Mouse (Mus musculus) limb, embryonic 11.5 days (tissue): ENCODE measurements at regions not wholly inside any gene's neighbourhood (a gene's known extent, or its start where the extent isn't known, plus 50 kb on each side); places are given as distances from the start of the nearest gene placed in this dataset.
A peak's percentile ranks its signal among the peaks of the same experiment; 100 is the strongest.

Experiments used
- ATAC-seq: fragments of 200-750 bp; cut with Nextera tagmentation; 2 replicates; pipeline ENCODE4 v1.8.0; 2017; ENCODE audit warnings: low read depth; ENCODE audit not compliant: insufficient number of reproducible peaks, low FRiP score, low TSS enrichment
- DNase-seq: peaks from one replicate; pipeline ENCODE4 v3.0.0-alpha.2; 2015; ENCODE audit warnings: low spot score
- H3K27ac ChIP-seq: fragments of 300-500 bp; sonication (generic); replicated peaks from 2 replicates; pipeline ENCODE4 v1.5.1; 2014; ENCODE audit warnings: low read depth, mild to moderate bottlenecking, low read length
- H3K27me3 ChIP-seq: fragments of 300-500 bp; sonication (generic); 2 replicates; pipeline ENCODE4 v1.6.1; 2014; ENCODE audit warnings: mild to moderate bottlenecking, low read length, mixed read lengths; ENCODE audit not compliant: control insufficient read depth, insufficient read depth
- H3K36me3 ChIP-seq: fragments of 300-500 bp; sonication (generic); 2 replicates; pipeline ENCODE4 v1.6.1; 2014; ENCODE audit warnings: mild to moderate bottlenecking, low read length, moderate library complexity, mixed read lengths; ENCODE audit not compliant: control insufficient read depth, insufficient read depth
- H3K4me1 ChIP-seq: fragments of 300-500 bp; sonication (generic); 2 replicates; pipeline ENCODE4 v1.6.1; 2014; ENCODE audit warnings: low read length, mixed read lengths; ENCODE audit not compliant: control insufficient read depth, insufficient read depth
- H3K4me2 ChIP-seq: fragments of 300-500 bp; sonication (generic); 2 replicates; pipeline ENCODE4 v1.6.1; 2014; ENCODE audit warnings: low read depth, mild to moderate bottlenecking, moderate library complexity; ENCODE audit not compliant: severe bottlenecking
- H3K4me3 ChIP-seq: fragments of 300-500 bp; sonication (generic); 2 replicates; pipeline ENCODE4 v1.5.1; 2014; ENCODE audit warnings: low read depth, low read length
- H3K9ac ChIP-seq: fragments of 300-500 bp; sonication (generic); 2 replicates; pipeline ENCODE4 v1.6.1; 2014; ENCODE audit warnings: mild to moderate bottlenecking, low read length
- H3K9me3 ChIP-seq: fragments of 300-500 bp; sonication (generic); 2 replicates; pipeline ENCODE4 v1.6.1; 2016; ENCODE audit warnings: low read length; ENCODE audit not compliant: control insufficient read depth
- WGBS: fragments of 180-500 bp; shearing (Covaris S2); extraction: QIAGEN DNeasy Blood & Tissue Kit; methylation state at CpG from one replicate; pipeline ENCODE4 v1.1.7; 2014; 5-methylcytosine and 5-hydroxymethylcytosine counted together

- no peaks in the 10 kb centered on the region for H3K4me1 ChIP-seq
- DNase-seq (no peak), ATAC-seq (no peak)
- H3K9me3 ChIP-seq = no peaks in the 10 kb centered on the region
- H3K36me3 ChIP-seq = no peaks in the 10 kb centered on the region
- H3K4me3 ChIP-seq = no peak overlapping the region
- H3K27ac ChIP-seq = no peak overlapping the region
- no peak overlapping the region for H3K4me2 ChIP-seq
- H3K9ac ChIP-seq = no peak overlapping the region
- WGBS = 91% methylated on average over 13 of the region's 13 CpGs
- no peaks in the 10 kb centered on the region for H3K27me3 ChIP-seq
These were observed 212.9 kb upstream of the Akirin2 start for GRCm38 (mm10) chr4:34337852-34338251.

GRCm38 (mm10) chr4:34340057-34340456 lies 210.7 kb upstream of the Akirin2 start:
- H3K4me3 ChIP-seq = no peak overlapping the region
- WGBS = 92% methylated on average over 8 of the region's 8 CpGs

GRCm38 (mm10) chr4:34371281-34372032 lies 179.3 kb upstream of the Akirin2 start:
- H3K36me3 ChIP-seq = no peaks in the 10 kb centered on the region
- no peak overlapping the region for H3K4me3 ChIP-seq
- DNase-seq (no peak), ATAC-seq (no peak)
- no peak overlapping the region for H3K9ac ChIP-seq
- no peak overlapping the region for H3K4me2 ChIP-seq
- no peaks in the 10 kb centered on the region for H3K9me3 ChIP-seq
- no peaks in the 10 kb centered on the region for H3K4me1 ChIP-seq
- no peak overlapping the region for H3K27ac ChIP-seq
- H3K27me3 ChIP-seq = no peaks in the 10 kb centered on the region
- WGBS = 68% methylated on average over 8 of the region's 8 CpGs

More at GRCm38 (mm10) chr4:34340057-34340456, 210.7 kb upstream of the Akirin2 start:
- Histone ChIP-seq H3K4me2 (no peak overlapping the region), H3K4me1 (no peaks in the 10 kb centered on the region), H3K27me3 (no peaks in the 10 kb centered on the region), H3K9ac (no peak overlapping the region), H3K9me3 (no peaks in the 10 kb centered on the region), H3K27ac (no peak overlapping the region), H3K36me3 (no peaks in the 10 kb centered on the region)
- no peak for ATAC-seq
- no peak for DNase-seq

- no peak overlapping the region for H3K9ac ChIP-seq
- H3K27me3 ChIP-seq = no peaks in the 10 kb centered on the region
- ATAC-seq (no peak), DNase-seq (no peak)
- no peak overlapping the region for H3K4me2 ChIP-seq
- WGBS = 92% methylated on average over 5 of the region's 5 CpGs
- no peaks in the 10 kb centered on the region for H3K36me3 ChIP-seq
- H3K4me1 ChIP-seq = no peaks in the 10 kb centered on the region
- H3K9me3 ChIP-seq = no peaks in the 10 kb centered on the region
- no peak overlapping the region for H3K27ac ChIP-seq
- no peak overlapping the region for H3K4me3 ChIP-seq
These were observed 164.3 kb upstream of the Akirin2 start for GRCm38 (mm10) chr4:34386338-34386967.

- DNase-seq = peak; percentile 53
These were observed 159.2 kb upstream of the Akirin2 start for GRCm38 (mm10) chr4:34391499-34391898.

GRCm38 (mm10) chr4:34403061-34403460 lies 147.7 kb upstream of the Akirin2 start:
- Histone ChIP-seq H3K27ac (no peak overlapping the region), H3K9ac (no peak overlapping the region), H3K4me3 (no peak overlapping the region), H3K4me1 (no peaks in the 10 kb centered on the region), H3K4me2 (no peak overlapping the region), H3K9me3 (no peaks in the 10 kb centered on the region), H3K36me3 (no peaks in the 10 kb centered on the region), H3K27me3 (no peaks in the 10 kb centered on the region)
- DNase-seq = no peak
- no peak for ATAC-seq
- WGBS = 59% methylated on average over 2 of the region's 2 CpGs

More at GRCm38 (mm10) chr4:34391499-34391898, 159.2 kb upstream of the Akirin2 start:
- Histone ChIP-seq H3K27ac (no peak overlapping the region), H3K9ac (no peak overlapping the region), H3K36me3 (no peaks in the 10 kb centered on the region), H3K4me3 (no peak overlapping the region), H3K4me1 (no peaks in the 10 kb centered on the region), H3K9me3 (no peaks in the 10 kb centered on the region; the same call in 1 of the 2 replicates), H3K4me2 (no peak overlapping the region), H3K27me3 (no peaks in the 10 kb centered on the region)
- 93% methylated on average over 5 of the region's 5 CpGs for whole genome bisulfite sequencing
- no peak for ATAC-seq

- Histone ChIP-seq H3K27ac (no peak overlapping the region), H3K9me3 (no peaks in the 10 kb centered on the region), H3K4me1 (no peaks in the 10 kb centered on the region), H3K27me3 (no peaks in the 10 kb centered on the region), H3K4me2 (no peak overlapping the region), H3K4me3 (no peak overlapping the region), H3K36me3 (no peaks in the 10 kb centered on the region), H3K9ac (no peak overlapping the region)
- 80% methylated on average over 3 of the region's 3 CpGs for WGBS
- no peak for ATAC-seq
- no peak for DNase-seq
These were observed 143.6 kb upstream of the Akirin2 start for GRCm38 (mm10) chr4:34407181-34407580.

GRCm38 (mm10) chr4:34420970-34421369 lies 129.8 kb upstream of the Akirin2 start:
- Histone ChIP-seq H3K4me3 (no peak overlapping the region), H3K27me3 (no peaks in the 10 kb centered on the region), H3K9ac (no peak overlapping the region), H3K4me1 (no peaks in the 10 kb centered on the region), H3K4me2 (no peak overlapping the region), H3K9me3 (no peaks in the 10 kb centered on the region), H3K36me3 (no peaks in the 10 kb centered on the region), H3K27ac (no peak overlapping the region)
- DNase-seq = no peak
- WGBS = 88% methylated on average over 6 of the region's 6 CpGs
- no peak for ATAC-seq
